Mouse (Mus musculus) heart, embryonic 13.5 days (tissue): ENCODE measurements at regions not wholly inside any gene's neighbourhood (a gene's known extent, or its start where the extent isn't known, plus 50 kb on each side); places are given as distances from the start of the nearest gene placed in this dataset.
A peak's percentile ranks its signal among the peaks of the same experiment; 100 is the strongest.

ENCODE experiments used
- ATAC-seq: fragments of 200-750 bp; cut with Nextera tagmentation; 2 replicates; pipeline ENCODE4 v1.8.0; 2017; ENCODE audit warnings: moderate TSS enrichment; ENCODE audit not compliant: insufficient number of reproducible peaks, low FRiP score, low TSS enrichment; ENCODE audit errors: extremely low read depth
- H3K27ac ChIP-seq: fragments of 300-500 bp; sonication (generic); replicated peaks from 2 replicates; pipeline ENCODE4 v1.5.1; 2015; ENCODE audit warnings: moderate library complexity, mild to moderate bottlenecking, inconsistent platforms
- H3K27me3 ChIP-seq: fragments of 300-500 bp; sonication (generic); replicated peaks from 2 replicates; pipeline ENCODE4 v1.6.1; 2015; ENCODE audit warnings: mild to moderate bottlenecking, inconsistent platforms
- H3K36me3 ChIP-seq: fragments of 300-500 bp; sonication (generic); 2 replicates; pipeline ENCODE4 v1.6.1; 2015; ENCODE audit warnings: mild to moderate bottlenecking, inconsistent platforms
- H3K4me1 ChIP-seq: fragments of 300-500 bp; sonication (generic); 2 replicates; pipeline ENCODE4 v1.6.1; 2015; ENCODE audit warnings: inconsistent platforms
- H3K4me2 ChIP-seq: fragments of 300-500 bp; sonication (generic); 2 replicates; pipeline ENCODE4 v1.6.1; 2015; ENCODE audit warnings: inconsistent platforms, mild to moderate bottlenecking, moderate library complexity
- H3K4me3 ChIP-seq: fragments of 300-500 bp; sonication (generic); 2 replicates; pipeline ENCODE4 v1.5.1; 2015; ENCODE audit warnings: moderate library complexity, mild to moderate bottlenecking, inconsistent platforms
- H3K9ac ChIP-seq: fragments of 300-500 bp; sonication (generic); 2 replicates; pipeline ENCODE4 v1.6.1; 2015; ENCODE audit warnings: inconsistent platforms, mild to moderate bottlenecking, moderate library complexity
- H3K9me3 ChIP-seq: fragments of 300-500 bp; sonication (generic); 2 replicates; pipeline ENCODE4 v1.6.1; 2016; ENCODE audit warnings: inconsistent platforms
- whole genome bisulfite sequencing: fragments of 180-500 bp; shearing (Covaris S2); methylation state at CpG from one replicate; pipeline ENCODE4 v1.1.7; 2015; ENCODE audit warnings: mixed read lengths; 5-methylcytosine and 5-hydroxymethylcytosine counted together

- Histone ChIP-seq H3K9me3 (no peaks in the 10 kb centered on the region), H3K27me3 (no peaks in the 10 kb centered on the region), H3K27ac (peak overlapping the region; percentile 94), H3K36me3 (no peaks in the 10 kb centered on the region), H3K4me1 (peaks cover 64% of the 10 kb centered on the region), H3K4me3 (no peak overlapping the region), H3K4me2 (peak overlapping the region; percentile 24), H3K9ac (no peak overlapping the region)
- WGBS: 7% methylated on average over 2 of the region's 2 CpGs
- peak; percentile 65; the same call in 1 of the 2 replicates for ATAC-seq
These were observed 247.9 kb upstream of the Tsc22d2 start for GRCm38 (mm10) chr3:58166628-58167027.

GRCm38 (mm10) chr3:58167121-58167520 is 247.4 kb upstream of the Tsc22d2 start:
- no peaks in the 10 kb centered on the region for H3K9me3 ChIP-seq
- no peak overlapping the region for H3K9ac ChIP-seq
- H3K36me3 ChIP-seq: no peaks in the 10 kb centered on the region
- H3K4me3 ChIP-seq: no peak overlapping the region
- H3K4me2 ChIP-seq: peak overlapping the region; percentile 18
- 23% methylated on average over 3 of the region's 3 CpGs for WGBS
- H3K27ac ChIP-seq: peak overlapping the region; percentile 94
- peaks cover 59% of the 10 kb centered on the region for H3K4me1 ChIP-seq
- no peaks in the 10 kb centered on the region for H3K27me3 ChIP-seq
- no peak for ATAC-seq

- 81% methylated on average over 1 of the region's 1 CpGs for WGBS
- H3K36me3 ChIP-seq: no peaks in the 10 kb centered on the region
- H3K4me1 ChIP-seq: peaks cover 52% of the 10 kb centered on the region
- H3K4me3 ChIP-seq: no peak overlapping the region
- H3K9me3 ChIP-seq: no peaks in the 10 kb centered on the region
- ATAC-seq: no peak
- no peak overlapping the region for H3K4me2 ChIP-seq
- H3K9ac ChIP-seq: no peak overlapping the region
- H3K27me3 ChIP-seq: no peaks in the 10 kb centered on the region
- peak overlapping the region; percentile 61 for H3K27ac ChIP-seq
These were observed 246.7 kb upstream of the Tsc22d2 start for GRCm38 (mm10) chr3:58167761-58168290.

- Histone ChIP-seq H3K9ac (no peak overlapping the region), H3K4me2 (0 out of 2 replicates have a peak overlapping the region, but pooled peaks have one; percentile 12)
These were observed 245.9 kb upstream of the Tsc22d2 start for GRCm38 (mm10) chr3:58168522-58169185.

GRCm38 (mm10) chr3:58169786-58170185 is 244.7 kb upstream of the Tsc22d2 start:
- WGBS: 90% methylated on average over 6 of the region's 6 CpGs
- no peak overlapping the region for H3K9ac ChIP-seq
- ATAC-seq: no peak

More at GRCm38 (mm10) chr3:58168522-58169185, 245.9 kb upstream of the Tsc22d2 start:
- Histone ChIP-seq H3K36me3 (no peaks in the 10 kb centered on the region), H3K27me3 (no peaks in the 10 kb centered on the region), H3K27ac (peak overlapping the region; percentile 59), H3K4me3 (no peak overlapping the region), H3K4me1 (peaks cover 45% of the 10 kb centered on the region), H3K9me3 (no peaks in the 10 kb centered on the region)
- WGBS: 60% methylated on average over 14 of the region's 14 CpGs
- ATAC-seq: no peak

GRCm38 (mm10) chr3:58172096-58172495 is 242.4 kb upstream of the Tsc22d2 start:
- Histone ChIP-seq H3K9me3 (no peaks in the 10 kb centered on the region), H3K36me3 (no peaks in the 10 kb centered on the region), H3K9ac (no peak overlapping the region), H3K4me2 (no peak overlapping the region), H3K27ac (no peak overlapping the region), H3K4me1 (peaks cover 15% of the 10 kb centered on the region), H3K4me3 (no peak overlapping the region), H3K27me3 (no peaks in the 10 kb centered on the region)
- no peak for ATAC-seq
- 73% methylated on average over 5 of the region's 5 CpGs for WGBS

More at GRCm38 (mm10) chr3:58169786-58170185, 244.7 kb upstream of the Tsc22d2 start:
- Histone ChIP-seq H3K4me2 (no peak overlapping the region), H3K36me3 (no peaks in the 10 kb centered on the region), H3K27me3 (no peaks in the 10 kb centered on the region), H3K27ac (no peak overlapping the region), H3K9me3 (no peaks in the 10 kb centered on the region), H3K4me1 (peaks cover 36% of the 10 kb centered on the region), H3K4me3 (no peak overlapping the region)

GRCm38 (mm10) chr3:58173821-58174220 is 240.7 kb upstream of the Tsc22d2 start:
- H3K36me3 ChIP-seq: no peaks in the 10 kb centered on the region
- ATAC-seq: no peak
- H3K4me3 ChIP-seq: no peak overlapping the region
- H3K27ac ChIP-seq: no peak overlapping the region
- no peaks in the 10 kb centered on the region for H3K27me3 ChIP-seq
- no peak overlapping the region for H3K9ac ChIP-seq
- WGBS: 75% methylated on average over 1 of the region's 1 CpGs
- no peaks in the 10 kb centered on the region for H3K9me3 ChIP-seq
- no peak overlapping the region for H3K4me2 ChIP-seq
- H3K4me1 ChIP-seq: peaks cover 1% of the 10 kb centered on the region

- WGBS: 14% methylated on average over 3 of the region's 3 CpGs
- Histone ChIP-seq H3K36me3 (no peaks in the 10 kb centered on the region), H3K9ac (peak overlapping the region; percentile 70), H3K4me3 (no peak overlapping the region), H3K27ac (peak overlapping the region; percentile 90), H3K27me3 (no peaks in the 10 kb centered on the region), H3K4me1 (peaks cover 25% of the 10 kb centered on the region), H3K9me3 (no peaks in the 10 kb centered on the region), H3K4me2 (peak overlapping the region; percentile 61)
- peak; percentile 82; the same call in 1 of the 2 replicates for ATAC-seq
These were observed 232.8 kb upstream of the Tsc22d2 start for GRCm38 (mm10) chr3:58181715-58182114.

- 0 out of 2 replicates have a peak overlapping the region, but pooled peaks have one; percentile 9 for H3K4me3 ChIP-seq
- ATAC-seq: peak; percentile 58; the same call in 1 of the 2 replicates
These were observed 232.2 kb upstream of the Tsc22d2 start for GRCm38 (mm10) chr3:58182299-58182698.

GRCm38 (mm10) chr3:58183279-58183678 is 231.2 kb upstream of the Tsc22d2 start:
- Histone ChIP-seq H3K9ac (no peak overlapping the region), H3K36me3 (no peaks in the 10 kb centered on the region), H3K9me3 (no peaks in the 10 kb centered on the region), H3K4me3 (no peak overlapping the region), H3K27me3 (no peaks in the 10 kb centered on the region), H3K4me1 (peaks cover 25% of the 10 kb centered on the region), H3K4me2 (no peak overlapping the region), H3K27ac (peak overlapping the region; percentile 90)
- no peak for ATAC-seq
- 56% methylated on average over 3 of the region's 3 CpGs for WGBS

More at GRCm38 (mm10) chr3:58182299-58182698, 232.2 kb upstream of the Tsc22d2 start:
- Histone ChIP-seq H3K9me3 (no peaks in the 10 kb centered on the region), H3K4me2 (peak overlapping the region; percentile 61), H3K36me3 (no peaks in the 10 kb centered on the region), H3K9ac (no peak overlapping the region), H3K27ac (peak overlapping the region; percentile 90), H3K27me3 (no peaks in the 10 kb centered on the region), H3K4me1 (peaks cover 25% of the 10 kb centered on the region)
- WGBS: 14% methylated on average over 4 of the region's 4 CpGs

- Histone ChIP-seq H3K27ac (no peak overlapping the region), H3K36me3 (no peaks in the 10 kb centered on the region), H3K27me3 (no peaks in the 10 kb centered on the region), H3K4me2 (no peak overlapping the region), H3K9ac (no peak overlapping the region), H3K9me3 (no peaks in the 10 kb centered on the region), H3K4me1 (no peaks in the 10 kb centered on the region), H3K4me3 (no peak overlapping the region)
- no peak for ATAC-seq
- WGBS: 76% methylated on average over 6 of the region's 6 CpGs
These were observed 214.1 kb upstream of the Tsc22d2 start for GRCm38 (mm10) chr3:58200462-58200861.

- WGBS: 51% methylated on average over 5 of the region's 5 CpGs
These were observed 211.7 kb upstream of the Tsc22d2 start for GRCm38 (mm10) chr3:58202816-58203215.

More at GRCm38 (mm10) chr3:58202816-58203215, 211.7 kb upstream of the Tsc22d2 start:
- Histone ChIP-seq H3K27me3 (no peaks in the 10 kb centered on the region), H3K36me3 (no peaks in the 10 kb centered on the region), H3K4me1 (peaks cover 7% of the 10 kb centered on the region), H3K4me3 (no peak overlapping the region), H3K27ac (no peak overlapping the region), H3K9ac (no peak overlapping the region), H3K4me2 (no peak overlapping the region), H3K9me3 (no peaks in the 10 kb centered on the region)
- ATAC-seq: no peak
